ENCODE assay signal across 8 mouse cellular contexts in the genomic region with DNA sequence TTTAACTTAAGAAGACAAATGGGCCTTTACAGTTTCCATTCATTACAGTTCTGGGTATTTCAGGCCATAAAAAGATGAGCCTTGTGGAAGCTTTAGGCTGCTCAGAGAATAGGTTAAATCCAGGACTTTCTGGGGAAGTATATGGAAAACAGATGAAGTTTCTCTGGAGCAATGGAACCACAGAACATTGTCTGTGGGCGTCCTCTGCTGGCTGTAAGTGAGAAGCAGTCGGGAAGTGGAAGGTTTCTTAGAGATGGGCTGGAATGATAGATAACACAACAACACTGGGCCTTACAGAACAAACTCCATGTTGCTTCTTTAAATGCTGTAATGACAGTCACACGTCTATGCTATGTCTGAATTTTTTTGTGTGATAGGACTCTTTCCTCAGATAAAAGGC. TPM values are rescaled to one million over a fixed set of nuclear protein-coding genes. Genes with fewer than 3 reads are reported as not detected.
A peak's percentile ranks its signal among the peaks of the same experiment; 100 is the strongest.
DNase-seq lines count a peak whose midpoint lies in the region; ATAC-seq and TF ChIP-seq lines count a peak whose summit lies in the region.
"Had no signal": no experiment of that assay in that cellular context is flagged by ENCODE, and none has a peak within 500 bp of the region (broad histone marks: within the 10 kb centered on the region; RNA-seq: fewer than 3 reads in every experiment).

No protein-coding gene starts in this region.

- WGBS in kidney, embryonic 15.5 days: 39% methylated on average over 3 of the region's 3 CpGs
- 18% methylated on average over 3 of the region's 3 CpGs for WGBS in limb, embryonic 14.5 days
- WGBS in hindbrain, embryonic 13.5 days: 33% methylated on average over 3 of the region's 3 CpGs

- no peak for ATAC-seq in kidney, embryonic 15.5 days (replicated peaks; ENCODE audit: low FRiP score)
- ATAC-seq in limb, embryonic 14.5 days (ENCODE audit: low FRiP score, low read depth): no peak
- ATAC-seq in hindbrain, embryonic 13.5 days (ENCODE audit: low FRiP score): no peak

- H3K9ac ChIP-seq in kidney, embryonic 15.5 days: no peak overlapping the region
- H3K9ac ChIP-seq in ES-E14 (ENCODE audit: insufficient read depth, low read depth, low read length, poor library complexity, severe bottlenecking): no peak overlapping the region
- H3K9ac ChIP-seq in limb, embryonic 14.5 days (ENCODE audit: low read depth, low read length, severe bottlenecking): no peak overlapping the region
- H3K9ac ChIP-seq in hindbrain, embryonic 13.5 days: no peak overlapping the region
- H3K9ac ChIP-seq: embryonic facial prominence, embryonic 12.5 days had no signal

- DNase-seq in kidney, adult 8-10 months: peak; percentile 31 to 75
- DNase-seq in ES-E14 (ENCODE audit: low read depth, low spot score): peak; percentile 44
- peak; percentile 37 for DNase-seq in adrenal gland, adult 2 months
- DNase-seq in gastrocnemius, postnatal 14 days: peak; percentile 38
- DNase-seq in limb, embryonic 14.5 days (ENCODE audit: low spot score): peak; percentile 64

- intact Hi-C loops in gastrocnemius, postnatal 14 days (cut with DNase I; ENCODE audit: low total_unique reads): loop anchor here (5.0 kb wide), 1 partner anchor 125 kb away; no protein-coding TSS in a partner anchor

- no peaks in the 10 kb centered on the region for H3K27me3 ChIP-seq in kidney, embryonic 15.5 days
- H3K27me3 ChIP-seq in limb, embryonic 14.5 days (ENCODE audit: control insufficient read depth, insufficient read depth, low read length): no peaks in the 10 kb centered on the region
- no peaks in the 10 kb centered on the region for H3K27me3 ChIP-seq in hindbrain, embryonic 13.5 days
- H3K27me3 ChIP-seq: embryonic facial prominence, embryonic 12.5 days had no signal

- no peak overlapping the region for H3K4me3 ChIP-seq in kidney, embryonic 15.5 days (replicated peaks)
- H3K4me3 ChIP-seq in ES-E14 (ENCODE audit: insufficient read depth in 1 of 2, low read depth in 1 of 2, low read length in 2 of 2, poor library complexity in 1 of 2, severe bottlenecking in 1 of 2): no peak overlapping the region
- no peak overlapping the region for H3K4me3 ChIP-seq in limb, embryonic 14.5 days (replicated peaks; ENCODE audit: low read length)
- H3K4me3 ChIP-seq in hindbrain, embryonic 13.5 days: no peak overlapping the region
- H3K4me3 ChIP-seq: embryonic facial prominence, embryonic 12.5 days had no signal

- H3K4me2 ChIP-seq in kidney, embryonic 15.5 days: no peak overlapping the region
- no peak overlapping the region for H3K4me2 ChIP-seq in limb, embryonic 14.5 days (replicated peaks; ENCODE audit: low read depth, low read length, severe bottlenecking)
- no peak overlapping the region for H3K4me2 ChIP-seq in hindbrain, embryonic 13.5 days
- H3K4me2 ChIP-seq: embryonic facial prominence, embryonic 12.5 days had no signal

- peaks cover 9% of the 10 kb centered on the region; the same call in 1 of the 2 replicates for H3K4me1 ChIP-seq in kidney, embryonic 15.5 days
- peaks cover 0 to 4% of the 10 kb centered on the region in 2 experiments; a peak in 1 of 4 replicates for H3K4me1 ChIP-seq in ES-E14 (ENCODE audit: control insufficient read depth in 2 of 2, insufficient read depth in 2 of 2, low read length in 2 of 2, poor library complexity in 1 of 2)
- H3K4me1 ChIP-seq in limb, embryonic 14.5 days (ENCODE audit: control insufficient read depth, insufficient read depth, low read length): no peaks in the 10 kb centered on the region
- no peaks in the 10 kb centered on the region for H3K4me1 ChIP-seq in hindbrain, embryonic 13.5 days (replicated peaks)
- H3K4me1 ChIP-seq: embryonic facial prominence, embryonic 12.5 days had no signal

- in situ Hi-C loops in ES-E14 (cut with MboI; ENCODE audit: low sequenced_read_pairs in 2 of 2, unreplicated experiment in 2 of 2): no loop called here

- H3K27ac ChIP-seq in kidney, embryonic 15.5 days: no peak overlapping the region
- no peak overlapping the region for H3K27ac ChIP-seq in ES-E14 (ENCODE audit: insufficient read depth, low read depth, low read length, poor library complexity, severe bottlenecking)
- H3K27ac ChIP-seq in limb, embryonic 14.5 days (replicated peaks; ENCODE audit: low read depth, low read length): no peak overlapping the region
- H3K27ac ChIP-seq in hindbrain, embryonic 13.5 days: no peak overlapping the region
- H3K27ac ChIP-seq: embryonic facial prominence, embryonic 12.5 days had no signal

- H3K36me3 ChIP-seq in kidney, embryonic 15.5 days: no peaks in the 10 kb centered on the region
- H3K36me3 ChIP-seq in ES-E14 (ENCODE audit: control insufficient read depth, insufficient read depth, low read length, poor library complexity, severe bottlenecking): no peaks in the 10 kb centered on the region
- no peaks in the 10 kb centered on the region for H3K36me3 ChIP-seq in limb, embryonic 14.5 days (ENCODE audit: control insufficient read depth, insufficient read depth, low read length)
- no peaks in the 10 kb centered on the region for H3K36me3 ChIP-seq in hindbrain, embryonic 13.5 days
- H3K36me3 ChIP-seq: embryonic facial prominence, embryonic 12.5 days had no signal

- no peaks in the 10 kb centered on the region for H3K9me3 ChIP-seq in kidney, embryonic 15.5 days (replicated peaks)
- H3K9me3 ChIP-seq in ES-E14 (ENCODE audit: control insufficient read depth, insufficient read depth, low read depth, low read length): no peaks in the 10 kb centered on the region
- no peaks in the 10 kb centered on the region for H3K9me3 ChIP-seq in limb, embryonic 14.5 days (ENCODE audit: control insufficient read depth, low read length)
- no peaks in the 10 kb centered on the region for H3K9me3 ChIP-seq in hindbrain, embryonic 13.5 days
- H3K9me3 ChIP-seq: embryonic facial prominence, embryonic 12.5 days had no signal

- TF ChIP-seq POLR2A in limb, embryonic 14.5 days (IDR thresholded peaks at IDR 0.05; ENCODE audit: borderline replicate concordance, extremely low read depth, insufficient read depth, insufficient read length): no peak

TF ChIP-seq in ES-E14, 5 proteins besides CTCF, POLR2A, EP300 and RAD21:
- TF ChIP-seq CHD2 (IDR thresholded peaks at IDR 0.05; ENCODE audit: low read depth, low read length) (no peak), ZNF384 (IDR thresholded peaks at IDR 0.05; ENCODE audit: low read depth, low read length) (no peak), ZC3H11A (IDR thresholded peaks at IDR 0.05; ENCODE audit: borderline replicate concordance, low read depth, low read length) (peak; percentile 71; the same call in 1 of the 2 replicates)

RNA-seq across cellular contexts. Expression of gene Arhgap25, which starts 10.8 kb away (rescaled TPM):
- polyA plus RNA-seq in kidney, embryonic 15.5 days (2015; fragmentation: Nextera tagmentation; extraction: Ambion mirVana): 5.2 and 6.0 TPM in 2 replicates
- 0.11 and 0.13 TPM in 2 replicates for total RNA-seq in ES-E14 (2012; rRNA removed)
- total RNA-seq in adrenal gland, adult 2 months (2021): 1 to 10 TPM; 3.1 TPM
- 0.39 and 0.49 TPM in 2 replicates for polyA plus RNA-seq in adrenal gland, adult 2 months (2012; rRNA removed)
- 1 to 10 TPM; 2.1 to 2.9 TPM for total RNA-seq in gastrocnemius, postnatal 14 days (2021)
- polyA plus RNA-seq in limb, embryonic 14.5 days (2012; rRNA removed): 2.6 and 3.2 TPM in 2 replicates
- polyA plus RNA-seq in limb, embryonic 14.5 days (2014; fragmentation: Nextera tagmentation; extraction: Ambion mirVana): 6.4 and 6.8 TPM in 2 replicates
- 1.6 and 2.4 TPM in 2 replicates for polyA plus RNA-seq in hindbrain, embryonic 13.5 days (2015; fragmentation: Nextera tagmentation; extraction: Ambion mirVana)
